Mouse (Mus musculus) gastrocnemius, postnatal 25 days (tissue): ENCODE measurements around the gene Cep104. TPM values are rescaled to one million over a fixed set of nuclear protein-coding genes. Genes with fewer than 3 reads are reported as not detected.
A peak's percentile ranks its signal among the peaks of the same experiment; 100 is the strongest.

Experiments
- DNase-seq: peaks from one replicate; pipeline ENCODE4 v3.0.0; 2022
- long read RNA-seq, 2 experiments: library from polyadenylated mRNA; stranded (forward); transcript quantifications; one replicate each; pipeline ENCODE4 v2.0.0; 2021
- total RNA-seq, 2 experiments: library from RNA; stranded (reverse); gene quantifications; 1 replicate in 1 of 2; 2 replicates in 1 of 2; pipeline ENCODE4 v1.2.3; 2021

Cep104 gene
- 10 to 100 TPM; 20.0 to 21.9 TPM for total RNA-seq
- long read RNA-seq, experiment 1, full-length matches to known transcripts: 2 of 70 reads
- long read RNA-seq, experiment 1, partial matches to known transcripts: 67 of 70 reads
- long read RNA-seq, experiment 1, other reads (novel, unspliced or antisense): 1 of 70 reads
- long read RNA-seq, experiment 2, full-length matches to known transcripts: 4 of 38 reads
- long read RNA-seq, experiment 2, partial matches to known transcripts: 3 of 38 reads
- long read RNA-seq, experiment 2, other reads (novel, unspliced or antisense): 31 of 38 reads

- DNase-seq: peak; percentile 91
These were observed at the start of gene Cep104, which contains the start of gene Dffb for GRCm38 (mm10) chr4:153974431-153975291. Cep104 (plus strand) TSS chr4:153975194. Dffb (minus strand) TSS chr4:153975126.

GRCm38 (mm10) chr4:153928772-153929299, 46.2 kb upstream of the Cep104 start:
- DNase-seq: no peak

- DNase-seq: no peak
These were observed 45.6 kb upstream of the Cep104 start for GRCm38 (mm10) chr4:153929425-153929824.

- no peak for DNase-seq
These were observed 45.1 kb upstream of the Cep104 start for GRCm38 (mm10) chr4:153929921-153930320.

- DNase-seq: no peak
These were observed 31.8 kb upstream of the Cep104 start for GRCm38 (mm10) chr4:153943243-153943642.

GRCm38 (mm10) chr4:153944261-153944660, 30.7 kb upstream of the Cep104 start:
- no peak for DNase-seq

GRCm38 (mm10) chr4:153945741-153946140, 29.3 kb upstream of the Cep104 start:
- no peak for DNase-seq

- no peak for DNase-seq
These were observed 24.6 kb upstream of the Cep104 start for GRCm38 (mm10) chr4:153950372-153950771.

DNA sequence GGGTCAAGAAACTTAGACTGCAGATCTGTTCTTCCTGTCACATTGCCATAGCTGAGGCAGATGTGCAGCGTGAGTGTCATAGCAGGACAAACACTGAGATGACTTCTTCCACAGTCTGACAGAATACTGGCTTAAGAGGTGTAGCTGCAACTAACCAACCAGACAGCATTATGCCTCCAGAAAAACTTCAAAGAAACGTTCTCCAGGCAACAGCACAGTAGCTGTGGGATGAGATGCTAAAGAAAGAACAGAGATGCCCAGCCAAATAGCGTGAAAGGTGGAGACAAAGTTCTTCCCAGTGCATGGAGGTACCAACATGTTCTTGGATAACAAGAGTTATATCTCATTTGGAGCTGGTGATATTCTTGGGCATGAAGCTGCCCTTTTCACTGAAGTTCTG, 23.8 kb upstream of the Cep104 start:
- no peak for DNase-seq

DNA sequence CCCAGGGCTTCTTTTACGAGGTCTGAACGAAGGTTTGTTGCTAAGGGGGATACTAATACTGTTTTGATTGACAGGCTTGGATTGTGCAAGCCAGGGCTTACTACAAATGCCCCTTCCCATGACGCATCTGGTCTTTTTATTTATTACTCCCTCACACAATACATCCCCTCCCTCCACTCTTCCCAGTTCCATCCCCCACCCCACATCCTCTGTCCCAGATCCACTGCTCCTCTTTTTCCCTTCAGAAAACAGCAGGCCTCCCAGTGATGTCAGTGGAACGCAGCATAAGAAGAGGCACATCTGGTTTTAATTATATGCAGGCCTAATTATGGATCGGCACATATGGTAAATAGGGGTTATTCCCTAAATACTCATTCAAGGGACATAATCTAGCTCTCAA, 23.3 kb upstream of the Cep104 start:
- no peak for DNase-seq

- DNase-seq: no peak
These were observed 19.3 kb upstream of the Cep104 start for GRCm38 (mm10) chr4:153955651-153956050.

- peak; percentile 96 for DNase-seq
These were observed 18.2 kb upstream of the Cep104 start, which contains the start of gene A430005L14Rik for GRCm38 (mm10) chr4:153956569-153957405. A430005L14Rik (plus strand) TSS chr4:153957237.

DNA sequence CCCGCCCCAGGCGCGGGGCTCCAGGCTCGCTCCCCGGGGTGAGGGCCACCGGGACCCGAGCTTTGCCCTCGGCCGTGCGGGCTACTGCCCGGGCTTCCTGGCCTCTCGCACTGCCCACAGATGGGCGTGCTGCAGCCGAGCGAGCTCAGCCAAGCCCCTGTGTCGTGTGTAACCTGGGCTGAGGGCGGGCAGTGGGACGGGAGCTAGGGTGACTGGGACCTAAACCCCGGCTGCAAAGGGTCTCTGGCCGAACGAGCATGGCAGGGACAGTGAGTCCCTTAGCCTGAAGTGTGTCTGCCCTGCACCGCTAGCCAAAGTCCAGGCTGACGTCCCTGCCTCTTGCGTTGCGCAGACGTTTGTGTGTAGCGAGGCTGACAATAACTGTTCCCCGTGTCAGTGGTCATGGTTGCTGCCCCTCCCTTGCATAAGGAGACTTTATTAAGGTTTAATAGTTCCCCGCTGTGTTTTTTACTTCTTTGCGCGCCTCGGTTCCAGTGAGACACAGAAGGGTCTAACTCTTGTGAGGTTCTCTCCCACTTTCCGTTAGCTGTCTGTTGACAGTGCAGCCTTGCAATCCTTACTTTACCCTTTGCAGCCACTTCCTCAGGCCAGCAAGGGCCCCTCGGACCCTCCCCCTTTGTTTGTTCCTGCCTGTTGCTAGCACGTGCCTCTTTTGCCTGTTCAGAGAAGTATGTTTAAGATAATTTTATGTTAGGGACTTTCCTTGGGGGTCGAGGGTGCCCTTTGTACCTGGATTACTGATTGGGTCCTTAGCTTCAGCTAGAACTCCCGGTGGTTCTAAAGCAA, 17.3 kb upstream of the Cep104 start:
- no peak for DNase-seq

- no peak for DNase-seq
These were observed 12.4 kb upstream of the Cep104 start for GRCm38 (mm10) chr4:153962631-153963030.

DNA sequence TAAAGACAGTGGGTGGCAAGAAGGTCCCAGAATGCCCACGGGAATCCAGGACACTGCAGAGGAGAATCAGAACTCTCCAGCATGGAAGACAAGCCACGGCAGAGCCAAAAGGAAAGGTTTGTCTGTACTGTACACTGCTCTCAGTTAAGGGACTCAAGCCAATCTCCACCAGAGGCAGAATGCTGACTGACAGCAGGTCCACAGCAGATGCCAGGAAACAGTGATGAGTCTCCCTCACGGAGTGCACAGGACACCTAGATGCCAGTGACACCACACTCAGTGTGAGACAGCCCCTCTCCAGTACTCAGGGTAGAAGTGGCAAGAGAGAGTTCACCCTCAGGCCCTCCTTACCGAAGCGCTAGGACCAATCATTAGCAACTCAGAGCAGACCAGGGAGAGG, 8.3 kb upstream of the Cep104 start:
- DNase-seq: no peak

- no peak for DNase-seq
These were observed 7.4 kb upstream of the Cep104 start for GRCm38 (mm10) chr4:153967556-153967955.

- DNase-seq: no peak
These were observed 6.9 kb upstream of the Cep104 start for GRCm38 (mm10) chr4:153968063-153968462.

GRCm38 (mm10) chr4:153975292-153975662, 283 bp downstream of the Cep104 start:
- no peak for DNase-seq

DNA sequence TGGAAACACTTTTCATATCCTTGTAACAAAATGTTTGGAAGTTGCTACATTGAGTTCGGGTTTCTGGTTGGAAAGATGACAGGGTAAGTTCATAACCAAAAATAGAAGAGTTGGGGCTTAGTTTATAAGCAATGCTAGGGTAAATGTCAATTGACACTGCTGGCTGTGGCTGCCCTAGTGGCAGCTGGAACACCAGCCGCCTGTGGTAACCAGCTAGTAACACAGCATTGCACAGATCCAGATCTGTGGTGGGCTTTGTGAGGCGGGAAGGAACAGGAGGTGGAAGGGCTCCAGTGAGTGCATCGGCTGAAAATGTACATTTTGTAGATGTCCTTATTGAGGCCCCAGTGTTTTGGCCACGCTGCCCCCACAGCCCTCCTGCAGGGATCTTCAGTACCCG, 774 bp downstream of the Cep104 start:
- no peak for DNase-seq

DNA sequence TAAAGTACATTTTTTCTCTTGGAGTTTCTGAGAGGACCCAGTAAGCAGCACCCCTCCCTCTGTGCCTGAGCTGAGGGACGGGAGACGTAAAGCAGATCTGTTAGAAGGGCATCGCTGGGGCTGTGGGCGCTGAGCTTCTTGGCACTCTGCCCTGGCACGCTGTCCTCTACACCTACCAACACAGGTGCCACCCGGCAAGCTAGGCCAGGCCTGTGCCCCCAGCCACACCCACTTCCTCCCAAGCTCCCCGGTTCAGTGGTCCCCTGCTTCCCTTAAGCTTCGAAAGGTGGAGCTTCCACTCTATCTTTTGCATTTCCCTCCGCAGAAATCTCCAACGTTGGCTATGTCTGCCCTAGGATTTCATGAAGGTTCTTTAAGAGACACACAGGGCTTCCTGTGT, 4.2 kb downstream of the Cep104 start:
- DNase-seq: no peak

DNA sequence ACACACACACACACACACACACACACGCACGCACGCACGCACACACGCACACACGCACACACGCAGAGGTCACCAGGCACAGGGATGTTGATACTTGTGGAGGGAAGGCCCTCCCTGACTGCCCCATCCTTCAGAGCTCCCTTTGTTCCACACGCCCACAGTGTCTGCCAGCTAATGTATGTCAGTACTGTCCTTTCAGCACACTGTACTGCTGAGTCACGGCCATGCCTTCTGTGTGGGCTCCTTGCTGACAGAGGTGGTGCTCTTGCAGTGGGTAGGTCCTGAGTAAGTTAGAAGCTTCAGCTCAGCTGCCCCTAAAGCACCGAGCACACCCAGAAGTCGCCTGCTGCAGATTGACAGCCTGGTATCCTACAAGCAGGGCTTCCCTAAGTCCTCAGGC, 5.5 kb downstream of the Cep104 start:
- DNase-seq: no peak
